Mouse (Mus musculus): Measurements from ENCODE around the gene Aco2. TPM values are rescaled to one million over a fixed set of nuclear protein-coding genes. Genes with fewer than 3 reads are reported as not detected.

The Aco2 gene
- polyA plus RNA-seq, 2 experiments = 127 to 158 TPM

DNA sequence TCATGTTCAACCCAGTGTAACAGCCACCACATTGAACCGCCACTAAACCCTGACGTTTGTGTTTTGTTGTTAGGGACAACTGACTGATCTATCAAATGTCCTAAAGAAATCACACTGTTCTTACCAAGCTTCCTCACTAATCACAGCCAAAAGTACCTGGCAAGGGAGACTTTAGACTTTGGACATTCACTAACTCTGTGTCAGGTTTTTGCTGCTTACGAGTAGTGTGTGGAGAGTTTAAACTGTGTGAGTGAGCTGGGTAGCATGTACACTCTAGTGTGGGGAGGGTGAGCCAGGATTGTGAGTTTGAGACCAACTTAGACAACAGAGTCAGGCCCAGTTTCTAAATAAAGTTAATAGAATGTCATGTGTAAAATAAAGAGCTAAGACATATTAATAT is 10.2 kb downstream of the Aco2 start:
- H3K27ac ChIP-seq (replicated peaks; ENCODE audit: low read depth, low read length) = no peak overlapping the region
- ATAC-seq (ENCODE audit: low FRiP score, low read depth) = no peak
- TF ChIP-seq POLR2A (IDR thresholded peaks at IDR 0.05; ENCODE audit: borderline replicate concordance, extremely low read depth, insufficient read depth, insufficient read length) = no peak

DNA sequence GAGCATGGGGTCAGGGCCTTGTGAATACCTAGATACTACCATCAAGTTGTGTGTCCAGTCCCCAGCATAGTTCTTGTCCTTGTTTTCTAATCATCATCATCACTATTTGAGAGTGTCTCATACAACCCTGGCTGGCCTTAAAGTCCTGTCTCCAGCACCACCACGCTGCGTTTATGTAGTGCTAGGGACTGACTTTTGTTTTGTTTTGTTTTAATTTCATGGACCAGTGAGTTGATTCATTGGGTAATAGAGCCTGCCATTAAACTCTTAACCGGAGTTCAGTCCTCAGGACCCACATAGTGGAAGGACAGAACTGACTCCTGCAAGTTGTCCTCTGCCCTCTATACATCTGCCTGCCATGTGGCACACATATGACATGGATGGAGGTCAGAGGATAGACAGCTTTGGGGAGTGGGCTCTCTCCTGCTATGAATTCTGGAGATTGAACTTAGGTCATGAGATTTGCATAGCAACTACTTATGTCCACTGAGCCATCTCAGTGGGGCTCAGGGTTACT is 13.4 kb downstream of the Aco2 start:
- Histone ChIP-seq H3K9me3 (ENCODE audit: control insufficient read depth, low read length) (no peaks in the 10 kb centered on the region), H3K4me3 (replicated peaks; ENCODE audit: low read length) (no peak overlapping the region), H3K27ac (replicated peaks; ENCODE audit: low read depth, low read length) (no peak overlapping the region), H3K4me2 (replicated peaks; ENCODE audit: low read depth, low read length, severe bottlenecking) (no peak overlapping the region), H3K4me1 (ENCODE audit: control insufficient read depth, insufficient read depth, low read length) (no peaks in the 10 kb centered on the region), H3K9ac (ENCODE audit: low read depth, low read length, severe bottlenecking) (no peak overlapping the region), H3K27me3 (ENCODE audit: control insufficient read depth, insufficient read depth, low read length) (no peaks in the 10 kb centered on the region), H3K36me3 (ENCODE audit: control insufficient read depth, insufficient read depth, low read length) (peaks cover 23% of the 10 kb centered on the region)
- WGBS = 89% methylated on average over 3 of the region's 3 CpGs
- DNase-seq (ENCODE audit: low spot score) (no peak), ATAC-seq (ENCODE audit: low FRiP score, low read depth) (no peak)
- TF ChIP-seq POLR2A (IDR thresholded peaks at IDR 0.05; ENCODE audit: borderline replicate concordance, extremely low read depth, insufficient read depth, insufficient read length) = no peak

More for the DNA sequence above, 10.2 kb downstream of the Aco2 start:
- no peak overlapping the region for H3K9ac ChIP-seq (ENCODE audit: low read depth, low read length, severe bottlenecking)
- peaks cover 3% of the 10 kb centered on the region for H3K36me3 ChIP-seq (ENCODE audit: control insufficient read depth, insufficient read depth, low read length)
- no peaks in the 10 kb centered on the region for H3K9me3 ChIP-seq (ENCODE audit: control insufficient read depth, low read length)
- H3K27me3 ChIP-seq (ENCODE audit: control insufficient read depth, insufficient read depth, low read length) = no peaks in the 10 kb centered on the region
- no peak overlapping the region for H3K4me2 ChIP-seq (replicated peaks; ENCODE audit: low read depth, low read length, severe bottlenecking)
- H3K4me3 ChIP-seq (replicated peaks; ENCODE audit: low read length) = no peak overlapping the region
- WGBS = 96% methylated on average over 3 of the region's 3 CpGs
- H3K4me1 ChIP-seq (ENCODE audit: control insufficient read depth, insufficient read depth, low read length) = no peaks in the 10 kb centered on the region
- no peak for DNase-seq (ENCODE audit: low spot score)

DNA sequence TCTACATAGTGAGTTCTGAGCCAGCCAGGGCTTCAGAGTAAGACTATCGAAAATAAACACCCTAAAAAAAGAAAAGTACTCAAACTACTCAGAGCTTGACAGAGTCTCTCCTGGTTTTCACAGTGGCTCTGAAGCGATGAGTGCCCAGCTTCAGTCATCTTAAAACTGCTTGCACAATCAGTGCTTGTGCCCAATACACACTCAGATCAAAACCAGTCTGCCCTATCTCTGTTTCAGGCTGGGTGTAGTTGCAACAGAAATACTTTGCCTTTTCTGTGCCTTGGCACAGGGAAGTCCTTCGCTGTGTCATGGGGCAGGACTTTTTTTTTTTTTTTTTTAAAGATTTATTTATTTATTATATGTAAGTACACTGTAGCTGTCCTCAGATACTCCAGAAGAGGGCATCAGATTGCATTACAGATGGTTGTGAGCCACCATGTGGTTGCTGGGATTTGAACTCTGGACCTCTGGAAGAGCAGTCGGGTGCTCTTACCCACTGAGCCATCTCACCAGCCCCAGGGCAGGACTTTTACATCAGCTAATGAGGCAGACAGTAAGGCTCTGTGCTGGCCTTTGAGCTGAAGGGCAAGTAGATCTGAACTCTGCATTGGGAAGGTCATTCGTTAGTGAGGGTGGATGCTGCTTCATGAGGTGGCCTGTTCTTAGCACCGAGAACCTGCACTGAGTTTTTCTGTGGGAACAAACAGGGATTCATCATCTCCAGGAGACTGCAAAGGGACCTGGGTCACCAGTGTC is 14.9 kb downstream of the Aco2 start:
- no peak overlapping the region for H3K27ac ChIP-seq (replicated peaks; ENCODE audit: low read depth, low read length)
- no peak overlapping the region for H3K4me3 ChIP-seq (replicated peaks; ENCODE audit: low read length)
- no peak overlapping the region for H3K4me2 ChIP-seq (replicated peaks; ENCODE audit: low read depth, low read length, severe bottlenecking)
- H3K9me3 ChIP-seq (ENCODE audit: control insufficient read depth, low read length) = no peaks in the 10 kb centered on the region
- ATAC-seq (ENCODE audit: low FRiP score, low read depth) (no peak), DNase-seq (ENCODE audit: low spot score) (no peak)
- peaks cover 35% of the 10 kb centered on the region for H3K36me3 ChIP-seq (ENCODE audit: control insufficient read depth, insufficient read depth, low read length)
- 94% methylated on average over 6 of the region's 6 CpGs for WGBS
- no peaks in the 10 kb centered on the region for H3K4me1 ChIP-seq (ENCODE audit: control insufficient read depth, insufficient read depth, low read length)
- no peaks in the 10 kb centered on the region for H3K27me3 ChIP-seq (ENCODE audit: control insufficient read depth, insufficient read depth, low read length)
- H3K9ac ChIP-seq (ENCODE audit: low read depth, low read length, severe bottlenecking) = no peak overlapping the region
- no peak for TF ChIP-seq POLR2A (IDR thresholded peaks at IDR 0.05; ENCODE audit: borderline replicate concordance, extremely low read depth, insufficient read depth, insufficient read length)

GRCm38 (mm10) chr15:81889175-81889574 is 17.1 kb downstream of the Aco2 start:
- Histone ChIP-seq H3K36me3 (ENCODE audit: control insufficient read depth, insufficient read depth, low read length) (peaks cover 45% of the 10 kb centered on the region), H3K27ac (replicated peaks; ENCODE audit: low read depth, low read length) (no peak overlapping the region), H3K4me3 (replicated peaks; ENCODE audit: low read length) (no peak overlapping the region), H3K9me3 (ENCODE audit: control insufficient read depth, low read length) (no peaks in the 10 kb centered on the region), H3K4me2 (replicated peaks; ENCODE audit: low read depth, low read length, severe bottlenecking) (no peak overlapping the region), H3K4me1 (ENCODE audit: control insufficient read depth, insufficient read depth, low read length) (no peaks in the 10 kb centered on the region), H3K27me3 (ENCODE audit: control insufficient read depth, insufficient read depth, low read length) (no peaks in the 10 kb centered on the region), H3K9ac (ENCODE audit: low read depth, low read length, severe bottlenecking) (no peak overlapping the region)
- TF ChIP-seq POLR2A (IDR thresholded peaks at IDR 0.05; ENCODE audit: borderline replicate concordance, extremely low read depth, insufficient read depth, insufficient read length) = no peak
- 95% methylated on average over 7 of the region's 7 CpGs for WGBS
- DNase-seq (ENCODE audit: low spot score) (no peak), ATAC-seq (ENCODE audit: low FRiP score, low read depth) (no peak)

GRCm38 (mm10) chr15:81891140-81891802 is 19.2 kb downstream of the Aco2 start:
- Histone ChIP-seq H3K27me3 (ENCODE audit: control insufficient read depth, insufficient read depth, low read length) (no peaks in the 10 kb centered on the region), H3K36me3 (ENCODE audit: control insufficient read depth, insufficient read depth, low read length) (peaks cover 61% of the 10 kb centered on the region), H3K4me3 (replicated peaks; ENCODE audit: low read length) (no peak overlapping the region), H3K27ac (replicated peaks; ENCODE audit: low read depth, low read length) (no peak overlapping the region), H3K4me2 (replicated peaks; ENCODE audit: low read depth, low read length, severe bottlenecking) (no peak overlapping the region), H3K4me1 (ENCODE audit: control insufficient read depth, insufficient read depth, low read length) (no peaks in the 10 kb centered on the region), H3K9ac (ENCODE audit: low read depth, low read length, severe bottlenecking) (no peak overlapping the region), H3K9me3 (ENCODE audit: control insufficient read depth, low read length) (no peaks in the 10 kb centered on the region)
- no peak for ATAC-seq (ENCODE audit: low FRiP score, low read depth)
- DNase-seq (ENCODE audit: low spot score) = no peak
- no peak for TF ChIP-seq POLR2A (IDR thresholded peaks at IDR 0.05; ENCODE audit: borderline replicate concordance, extremely low read depth, insufficient read depth, insufficient read length)
- 89% methylated on average over 7 of the region's 7 CpGs for WGBS
